Mouse (Mus musculus) cerebellum, adult 9-11 months (tissue): ENCODE data around the gene Kif6.
A peak's percentile ranks its signal among the peaks of the same experiment; 100 is the strongest.

Experiments
- DNase-seq: peaks from one replicate; pipeline ENCODE4 v3.0.0; 2022

The Kif6 gene

GRCm38 (mm10) chr17:49739896-49740679 is 125.2 kb downstream of the Kif6 start:
- DNase-seq, result no peak

GRCm38 (mm10) chr17:49741172-49741571 is 126.2 kb downstream of the Kif6 start:
- no peak for DNase-seq

- no peak for DNase-seq
These were observed 127.0 kb downstream of the Kif6 start for GRCm38 (mm10) chr17:49741927-49742326.

GRCm38 (mm10) chr17:49743580-49744463 is 128.9 kb downstream of the Kif6 start:
- no peak for DNase-seq

- no peak for DNase-seq
These were observed 136.0 kb downstream of the Kif6 start for GRCm38 (mm10) chr17:49750889-49751324.

- no peak for DNase-seq
These were observed 138.9 kb downstream of the Kif6 start for GRCm38 (mm10) chr17:49753874-49754273.

- no peak for DNase-seq
These were observed 141.9 kb downstream of the Kif6 start for GRCm38 (mm10) chr17:49756862-49757261.

GRCm38 (mm10) chr17:49759047-49759446 is 144.1 kb downstream of the Kif6 start:
- no peak for DNase-seq

GRCm38 (mm10) chr17:49761260-49761659 is 146.3 kb downstream of the Kif6 start:
- no peak for DNase-seq

- DNase-seq, result no peak
These were observed 146.9 kb downstream of the Kif6 start for GRCm38 (mm10) chr17:49761838-49762237.

- DNase-seq, result no peak
These were observed 150.0 kb downstream of the Kif6 start for GRCm38 (mm10) chr17:49764963-49765362.

- no peak for DNase-seq
These were observed 152.9 kb downstream of the Kif6 start for GRCm38 (mm10) chr17:49767717-49768370.

- no peak for DNase-seq
These were observed 156.9 kb downstream of the Kif6 start for GRCm38 (mm10) chr17:49771703-49772315.

- no peak for DNase-seq
These were observed 162.3 kb downstream of the Kif6 start for GRCm38 (mm10) chr17:49777115-49777839.

- no peak for DNase-seq
These were observed 164.1 kb downstream of the Kif6 start for GRCm38 (mm10) chr17:49779066-49779465.

GRCm38 (mm10) chr17:49779576-49779975 is 164.6 kb downstream of the Kif6 start:
- DNase-seq, result peak; percentile 5

- DNase-seq, result no peak
These were observed 170.9 kb downstream of the Kif6 start for GRCm38 (mm10) chr17:49785851-49786250.

- no peak for DNase-seq
These were observed 172.4 kb downstream of the Kif6 start for GRCm38 (mm10) chr17:49787351-49787750.

- DNase-seq, result no peak
These were observed 173.4 kb downstream of the Kif6 start for GRCm38 (mm10) chr17:49788187-49788974.

- DNase-seq, result no peak
These were observed 176.6 kb downstream of the Kif6 start for GRCm38 (mm10) chr17:49791546-49791945.

- DNase-seq, result no peak
These were observed 177.3 kb downstream of the Kif6 start for GRCm38 (mm10) chr17:49792217-49792743.
